1 mouse cellular context compared by ENCODE assay signal in the genomic region with DNA sequence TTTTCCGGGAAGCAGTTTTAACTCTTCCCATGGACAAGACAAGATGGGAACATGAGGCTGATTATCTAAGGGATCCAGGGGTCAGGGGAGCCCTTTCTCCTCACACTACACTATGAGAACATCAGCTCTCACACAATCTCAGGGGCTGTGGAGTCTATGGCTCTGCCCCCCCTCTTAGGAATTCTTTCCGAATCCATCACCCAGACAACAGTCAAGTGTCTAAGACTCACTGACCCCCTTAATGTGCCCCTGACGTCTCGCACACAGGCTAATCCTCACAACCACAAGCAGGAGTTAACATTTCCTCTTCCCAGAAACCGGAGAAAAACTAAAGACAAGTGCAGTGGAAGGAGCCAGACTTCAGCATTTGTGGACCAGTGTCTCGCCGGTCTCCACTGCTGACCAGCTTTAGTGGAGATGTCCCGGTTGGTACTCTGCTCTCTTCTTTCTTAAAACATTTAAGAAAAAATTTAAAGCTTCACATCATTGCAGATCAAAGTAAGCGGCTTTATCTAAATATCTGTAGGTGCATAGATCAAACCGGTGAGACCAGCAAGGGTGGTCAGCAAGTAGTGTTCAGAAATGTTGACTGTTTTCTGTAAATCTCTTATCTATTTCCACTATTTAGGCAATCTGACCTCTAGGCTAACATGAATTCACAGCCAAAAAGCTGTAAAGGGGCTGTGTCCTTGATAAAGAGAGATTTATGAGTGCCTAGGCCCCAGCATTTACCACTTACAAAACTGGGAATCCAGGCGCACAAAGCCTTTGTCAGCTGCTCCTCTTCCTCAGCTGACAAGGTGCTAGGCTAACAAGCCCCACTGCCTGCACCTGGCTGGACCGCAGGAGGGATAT.
TF ChIP-seq lines count a peak whose summit lies in the region.

No protein-coding gene starts in this region.

TF ChIP-seq in CH12.LX, 34 proteins besides CTCF, POLR2A, EP300 and RAD21:
- no peak for TF ChIP-seq ETS1 (conservative IDR thresholded peaks at IDR 0.05; ENCODE audit: low read depth, low read length)
- TF ChIP-seq JUN (IDR thresholded peaks at IDR 0.05; ENCODE audit: insufficient read depth, low read depth, low read length) = no peak
- TF ChIP-seq MAZ (IDR thresholded peaks at IDR 0.05; ENCODE audit: low read depth, low read length) = no peak
- no peak for TF ChIP-seq CHD2 (IDR thresholded peaks at IDR 0.05; ENCODE audit: low read length)
- TF ChIP-seq NELFE (IDR thresholded peaks at IDR 0.05; ENCODE audit: low read depth, low read length) = no peak
- no peak for TF ChIP-seq BHLHE40 (IDR thresholded peaks at IDR 0.05; ENCODE audit: low read depth, low read length)
- no peak for TF ChIP-seq ZMIZ1 (IDR thresholded peaks at IDR 0.05; ENCODE audit: low read depth, low read length)
- no peak for TF ChIP-seq ZKSCAN1 (IDR thresholded peaks at IDR 0.05; ENCODE audit: borderline replicate concordance, low read depth, low read length)
- TF ChIP-seq UBTF (IDR thresholded peaks at IDR 0.05; ENCODE audit: low read depth, low read length) = no peak
- no peak for TF ChIP-seq TBP (conservative IDR thresholded peaks at IDR 0.05; ENCODE audit: low read depth, low read length)
- TF ChIP-seq TCF12 (IDR thresholded peaks at IDR 0.05; ENCODE audit: low read depth, low read length) = no peak
- TF ChIP-seq RCOR1 (conservative IDR thresholded peaks at IDR 0.05; ENCODE audit: low read depth, low read length) = no peak
- TF ChIP-seq E2F4 (IDR thresholded peaks at IDR 0.05; ENCODE audit: insufficient replicate concordance, low read depth, low read length) = no peak
- no peak for TF ChIP-seq KAT2A (IDR thresholded peaks at IDR 0.05; ENCODE audit: insufficient replicate concordance, low read length)
- no peak for TF ChIP-seq MXI1 (IDR thresholded peaks at IDR 0.05; ENCODE audit: low read depth, low read length)
- no peak for TF ChIP-seq MEF2A (IDR thresholded peaks at IDR 0.05; ENCODE audit: borderline replicate concordance, low read depth, low read length)
- TF ChIP-seq USF1 (IDR thresholded peaks at IDR 0.05; ENCODE audit: low read depth, low read length) = no peak
- TF ChIP-seq PAX5 (IDR thresholded peaks at IDR 0.05; ENCODE audit: low read length) = no peak
- no peak for TF ChIP-seq GABPA (IDR thresholded peaks at IDR 0.05; ENCODE audit: insufficient replicate concordance, low read depth, low read length)
- TF ChIP-seq SMC3 (IDR thresholded peaks at IDR 0.05; ENCODE audit: low read depth, low read length) = no peak
